Mouse (Mus musculus) CH12.LX (cell line): Measurements from ENCODE around the gene Dnah5. TPM values are rescaled to one million over a fixed set of nuclear protein-coding genes. Genes with fewer than 3 reads are reported as not detected.

Source experiments
- DNase-seq: peaks from one replicate; pipeline ENCODE4 v3.0.0-alpha.2; 2013; ENCODE audit errors: extremely low read depth
- H3K27ac ChIP-seq: 2 replicates; pipeline ENCODE4 v1.5.1; 2012; ENCODE audit warnings: low read depth, mild to moderate bottlenecking, control low read depth, moderate library complexity; ENCODE audit not compliant: insufficient read depth
- H3K27me3 ChIP-seq: replicated peaks from 2 replicates; pipeline ENCODE3; 2012; ENCODE audit warnings: inconsistent platforms
- H3K36me3 ChIP-seq, 2 experiments: replicated peaks in 1 of 2; 2 replicates each; pipeline versions ENCODE3 to v1.6.1; 2012; ENCODE audit warnings: inconsistent platforms in 1 of 2, low read length in 1 of 2, mild to moderate bottlenecking in 1 of 2, mixed read lengths in 1 of 2, moderate library complexity in 1 of 2; ENCODE audit not compliant: control insufficient read depth in 1 of 2, insufficient read depth in 1 of 2
- H3K4me1 ChIP-seq, 2 experiments: 2 replicates each; pipeline ENCODE4 v1.6.1; 2012; ENCODE audit warnings: inconsistent platforms in 1 of 2, moderate library complexity in 1 of 2; ENCODE audit not compliant: insufficient read depth in 2 of 2, control insufficient read depth in 1 of 2
- H3K4me2 ChIP-seq: 2 replicates; pipeline ENCODE4 v1.6.1; 2012; ENCODE audit warnings: low read depth, mild to moderate bottlenecking, control low read depth; ENCODE audit not compliant: poor library complexity, insufficient read depth, severe bottlenecking
- H3K4me3 ChIP-seq, 3 experiments: fragments of 150-350 bp in 1 of 3; sonication (generic) in 1 of 3; replicated peaks in 1 of 3; 2 replicates each; pipeline versions ENCODE3 to v1.5.1; 2011 to 2012; ENCODE audit warnings: low read depth in 2 of 3, low read length in 2 of 3, mild to moderate bottlenecking in 2 of 3, moderate library complexity in 2 of 3, control low read depth in 1 of 3, improper control_type of control experiment in 1 of 3, inconsistent platforms in 1 of 3, mixed read lengths in 1 of 3; ENCODE audit not compliant: poor library complexity in 1 of 3
- H3K79me2 ChIP-seq: replicated peaks from 2 replicates; pipeline ENCODE4 v1.6.1; 2012; ENCODE audit warnings: mild to moderate bottlenecking, moderate library complexity; ENCODE audit not compliant: control insufficient read depth, poor library complexity, insufficient read depth, severe bottlenecking; ENCODE audit errors: extremely low read depth
- H3K9ac ChIP-seq: 2 replicates; pipeline ENCODE4 v1.6.1; 2012; ENCODE audit warnings: low read depth, mild to moderate bottlenecking, control low read depth, moderate library complexity; ENCODE audit not compliant: insufficient read depth
- H3K9me3 ChIP-seq: replicated peaks from 2 replicates; pipeline ENCODE3; 2012; ENCODE audit warnings: low read length, inconsistent platforms, mixed read lengths
- BHLHE40 ChIP-seq: IDR thresholded peaks from 2 replicates; pipeline ENCODE4 v1.6.1; 2011; ENCODE audit warnings: mild to moderate bottlenecking, low read depth, low read length, improper control_type of control experiment
- CHD1 ChIP-seq: IDR thresholded peaks from 2 replicates; pipeline ENCODE4 v1.6.1; 2012; ENCODE audit warnings: low read depth, low read length, improper control_type of control experiment, inconsistent platforms
- CHD2 ChIP-seq: IDR thresholded peaks from 2 replicates; pipeline ENCODE4 v1.6.1; 2011; ENCODE audit warnings: low read length, improper control_type of control experiment
- ELF1 ChIP-seq: IDR thresholded peaks from 2 replicates; pipeline ENCODE4 v1.6.1; 2014; ENCODE audit warnings: low read depth, mild to moderate bottlenecking, inconsistent platforms, low read length, improper control_type of control experiment
- ETS1 ChIP-seq: conservative IDR thresholded peaks from 2 replicates; pipeline ENCODE4 v1.6.1; 2012; ENCODE audit warnings: low read depth, mild to moderate bottlenecking, inconsistent platforms, low read length, improper control_type of control experiment, moderate library complexity
- HCFC1 ChIP-seq: IDR thresholded peaks from 2 replicates; pipeline ENCODE4 v1.6.1; 2012; ENCODE audit warnings: low read depth, mild to moderate bottlenecking, inconsistent platforms, low read length, improper control_type of control experiment
- JUN ChIP-seq: IDR thresholded peaks from 2 replicates; pipeline ENCODE4 v1.6.1; 2011; ENCODE audit warnings: low read depth, mild to moderate bottlenecking, low read length, improper control_type of control experiment, moderate library complexity; ENCODE audit not compliant: insufficient read depth
- JUND ChIP-seq: conservative IDR thresholded peaks from 2 replicates; pipeline ENCODE4 v1.6.1; 2011; ENCODE audit warnings: low read depth, low read length, improper control_type of control experiment
- MAX ChIP-seq: IDR thresholded peaks from 2 replicates; pipeline ENCODE4 v1.6.1; 2011; ENCODE audit warnings: low read length, improper control_type of control experiment
- MEF2A ChIP-seq: IDR thresholded peaks from 2 replicates; pipeline ENCODE4 v1.6.1; 2014; ENCODE audit warnings: low read depth, mild to moderate bottlenecking, inconsistent platforms, low read length, improper control_type of control experiment, borderline replicate concordance
- MXI1 ChIP-seq: IDR thresholded peaks from 2 replicates; pipeline ENCODE4 v1.6.1; 2011; ENCODE audit warnings: mild to moderate bottlenecking, low read depth, low read length, improper control_type of control experiment
- MYC ChIP-seq: IDR thresholded peaks from 2 replicates; pipeline ENCODE4 v1.6.1; 2011; ENCODE audit warnings: low read depth, mild to moderate bottlenecking, improper control_type of control experiment, low read length
- NELFE ChIP-seq: IDR thresholded peaks from 2 replicates; pipeline ENCODE4 v1.6.1; 2011; ENCODE audit warnings: low read depth, low read length, improper control_type of control experiment
- PAX5 ChIP-seq: IDR thresholded peaks from 2 replicates; pipeline ENCODE4 v1.6.1; 2012; ENCODE audit warnings: low read length, inconsistent platforms, mixed read lengths
- POLR2A ChIP-seq: IDR thresholded peaks from 2 replicates; pipeline ENCODE4 v1.6.1; 2011; ENCODE audit warnings: low read depth, mild to moderate bottlenecking, improper control_type of control experiment, low read length
- RCOR1 ChIP-seq: conservative IDR thresholded peaks from 2 replicates; pipeline ENCODE4 v1.6.1; 2012; ENCODE audit warnings: low read depth, mild to moderate bottlenecking, inconsistent platforms, low read length, improper control_type of control experiment
- TBP ChIP-seq: conservative IDR thresholded peaks from 2 replicates; pipeline ENCODE4 v1.6.1; 2011; ENCODE audit warnings: low read depth, low read length, improper control_type of control experiment
- UBTF ChIP-seq: IDR thresholded peaks from 2 replicates; pipeline ENCODE4 v1.6.1; 2012; ENCODE audit warnings: low read depth, mild to moderate bottlenecking, inconsistent platforms, low read length, improper control_type of control experiment, moderate library complexity
- USF1 ChIP-seq: IDR thresholded peaks from 2 replicates; pipeline ENCODE4 v1.6.1; 2014; ENCODE audit warnings: low read depth, mild to moderate bottlenecking, inconsistent platforms, low read length, improper control_type of control experiment
- ZC3H11A ChIP-seq: IDR thresholded peaks from 2 replicates; pipeline ENCODE4 v1.6.1; 2012; ENCODE audit warnings: low read depth, mild to moderate bottlenecking, inconsistent platforms, low read length, improper control_type of control experiment
- ZKSCAN1 ChIP-seq: IDR thresholded peaks from 2 replicates; pipeline ENCODE4 v1.6.1; 2012; ENCODE audit warnings: low read depth, inconsistent platforms, low read length, improper control_type of control experiment, borderline replicate concordance
- ZMIZ1 ChIP-seq: IDR thresholded peaks from 2 replicates; pipeline ENCODE4 v1.6.1; 2012; ENCODE audit warnings: low read depth, mild to moderate bottlenecking, inconsistent platforms, low read length, improper control_type of control experiment
- ZNF384 ChIP-seq: IDR thresholded peaks from 2 replicates; pipeline ENCODE4 v1.6.1; 2012; ENCODE audit warnings: low read depth, low read length, improper control_type of control experiment, inconsistent platforms
- dilution Hi-C: fragments of 300-500 bp; cut with MboI; formaldehyde crosslinking; loops from 2 replicates; pipeline ENCODE4 v1.14.3; 2020; ENCODE audit warnings: low sequenced_read_pairs; ENCODE audit not compliant: extremely low pct_unique_long_range_greater_than_20kb, extremely low pct_ligation_motif_present
- in situ Hi-C: fragments of 300-500 bp; cut with MboI; formaldehyde crosslinking; loops from 3 replicates; pipeline ENCODE4 v1.14.3; 2019; ENCODE audit warnings: low sequenced_read_pairs, low pct_ligation_motif_present, low pct_unique_long_range_greater_than_20kb, mixed read lengths
- polyA plus RNA-seq: library from polyadenylated mRNA; unstranded; fragments of >175 nt; gene quantifications from 2 replicates; pipeline ENCODE4 v1.2.1, GENCODE M21; 2012; ENCODE audit warnings: low read depth; ENCODE audit not compliant: insufficient read length
- total RNA-seq, 2 experiments: library from RNA; depleted of rRNA; stranded (reverse); fragments of 300-350 nt in 1 of 2; fragments of >200 nt in 1 of 2; gene quantifications; 2 replicates each; pipeline ENCODE4 v1.2.3; 2012 to 2014

Dnah5 gene
- total and polyA plus RNA-seq, 3 experiments: under 0.01 to 0.01 TPM; not detected in 1

GRCm38 (mm10) chr15:28367561-28367960 lies 164.0 kb downstream of the Dnah5 start:
- Histone ChIP-seq H3K9me3 (peaks cover 38% of the 10 kb centered on the region), H3K27ac (no peak overlapping the region), H3K36me3 (no peaks in the 10 kb centered on the region), H3K79me2 (no peaks in the 10 kb centered on the region), H3K4me3 (no peak overlapping the region), H3K4me1 (no peaks in the 10 kb centered on the region)
- dilution Hi-C loops (no loop called here), in situ Hi-C loops (no loop called here)
- no peak for TF ChIP-seq TBP
- TF ChIP-seq JUN: no peak
- TF ChIP-seq CHD2: no peak
- no peak for TF ChIP-seq UBTF
- TF ChIP-seq MXI1: no peak
- no peak for TF ChIP-seq MEF2A
- TF ChIP-seq USF1: no peak
- no peak for TF ChIP-seq ZNF384
- TF ChIP-seq MYC: no peak
- TF ChIP-seq POLR2A: no peak
- TF ChIP-seq PAX5: no peak
- no peak for TF ChIP-seq BHLHE40
- TF ChIP-seq RCOR1: no peak
- no peak for TF ChIP-seq ZC3H11A
- no peak for TF ChIP-seq CHD1
- no peak for TF ChIP-seq JUND
- no peak for TF ChIP-seq ETS1
- TF ChIP-seq ELF1: no peak
- TF ChIP-seq, all 38 proteins: peak for 0
- Histone ChIP-seq H3K4me2 (no peak overlapping the region), H3K9ac (no peak overlapping the region), H3K27me3 (no peaks in the 10 kb centered on the region)
- no peak for DNase-seq

- Histone ChIP-seq H3K36me3 (no peaks in the 10 kb centered on the region), H3K4me3 (no peak overlapping the region), H3K27ac (no peak overlapping the region), H3K4me1 (no peaks in the 10 kb centered on the region), H3K9me3 (peaks cover 45% of the 10 kb centered on the region), H3K9ac (no peak overlapping the region), H3K27me3 (no peaks in the 10 kb centered on the region), H3K79me2 (no peaks in the 10 kb centered on the region), H3K4me2 (no peak overlapping the region)
- dilution Hi-C loops (no loop called here), in situ Hi-C loops (no loop called here)
- DNase-seq: no peak
- TF ChIP-seq ETS1 (no peak), ZKSCAN1 (no peak), UBTF (no peak), ZC3H11A (no peak), ZMIZ1 (no peak), BHLHE40 (no peak), MAX (no peak), CHD1 (no peak), HCFC1 (no peak), JUN (no peak), NELFE (no peak)
These were observed 166.9 kb downstream of the Dnah5 start for GRCm38 (mm10) chr15:28370431-28370830.
